Mouse (Mus musculus): ENCODE measurements at regions not wholly inside any gene's neighbourhood (a gene's known extent, or its start where the extent isn't known, plus 50 kb on each side); places are given as distances from the start of the nearest gene placed in this dataset.
"Not testable (repeated sequence)": the region's sequence is repeated elsewhere in the genome, so short reads cannot be mapped to it uniquely, and the experiment has no call there.

DNA sequence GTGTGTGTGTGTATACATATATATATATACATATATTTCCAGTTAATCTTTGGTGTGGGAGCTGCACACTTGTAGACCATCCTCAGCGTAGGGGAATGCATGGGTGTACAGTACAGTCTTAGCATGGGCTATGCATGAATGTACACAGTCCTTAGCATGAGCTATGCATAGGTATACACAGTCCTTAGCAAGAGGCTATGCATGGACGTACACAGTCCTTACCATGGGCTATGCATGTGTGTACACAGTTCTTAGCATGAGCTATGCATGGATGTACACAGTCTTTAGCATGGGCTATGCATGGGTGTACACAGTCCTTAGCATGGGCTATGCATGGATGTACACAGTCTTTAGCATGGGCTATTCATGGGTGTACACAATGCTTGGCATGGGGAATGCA, 70.5 kb downstream of the Rchy1 start:
- no peak for DNase-seq

DNA sequence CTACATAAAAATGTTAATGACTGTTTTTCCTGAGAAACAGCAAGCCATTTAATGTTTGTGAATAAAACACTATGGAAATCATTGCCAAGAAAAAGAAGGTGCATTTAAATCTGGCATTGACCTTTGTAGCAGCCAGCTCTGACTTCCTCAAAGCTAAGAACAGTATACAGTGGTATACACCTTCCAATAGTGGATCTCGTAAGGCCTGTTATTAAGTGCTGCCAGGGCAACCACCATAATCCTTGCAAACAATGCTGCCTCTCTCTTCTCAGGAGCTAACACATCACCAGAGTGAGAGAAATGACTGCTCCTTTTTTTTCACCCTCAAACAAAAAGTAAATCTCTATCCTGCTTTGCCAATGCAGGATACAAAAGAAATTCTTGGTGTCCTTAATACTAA, 81.1 kb downstream of the Rchy1 start:
- no peak for DNase-seq

- DNase-seq, result no peak
Observed at GRCm38 (mm10) chr5:91880231-91880630, 82.6 kb downstream of the Rchy1 start.

DNA sequence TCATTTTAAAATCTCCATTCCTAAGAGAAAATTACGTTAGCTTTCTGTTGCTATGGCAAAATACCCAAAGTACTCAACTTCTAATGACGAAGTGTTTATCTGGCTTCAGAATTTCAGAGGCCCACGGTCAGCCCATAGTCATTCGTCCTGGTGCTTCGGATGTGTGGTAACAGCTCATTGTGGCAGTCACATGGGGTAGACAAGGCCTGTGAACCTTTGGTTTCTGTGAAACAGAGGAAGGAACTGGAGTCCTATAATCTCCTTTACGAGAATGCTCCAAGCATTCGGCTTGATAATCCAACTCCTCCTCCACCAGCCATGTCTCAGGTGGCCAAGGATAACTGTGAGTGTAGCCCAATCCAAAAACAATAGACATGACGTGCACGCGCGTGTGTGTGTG, 84.2 kb downstream of the Rchy1 start:
- no peak for DNase-seq

DNA sequence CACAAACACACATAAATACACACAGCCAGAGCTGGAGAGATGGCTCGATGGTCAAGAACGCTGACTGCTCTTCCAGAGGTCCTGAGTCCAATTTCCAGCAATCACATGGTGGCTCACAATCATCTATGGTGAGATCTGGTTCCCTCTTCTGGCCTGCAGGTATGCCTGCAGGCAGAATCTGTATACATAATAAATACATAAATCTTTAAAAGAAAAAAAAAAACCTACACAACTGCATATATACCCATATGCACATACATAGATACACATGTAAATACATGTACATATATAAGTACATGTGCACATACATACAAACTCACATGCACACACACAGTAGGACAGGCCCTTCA, 86.2 kb downstream of the Rchy1 start:
- no peak for DNase-seq

DNA sequence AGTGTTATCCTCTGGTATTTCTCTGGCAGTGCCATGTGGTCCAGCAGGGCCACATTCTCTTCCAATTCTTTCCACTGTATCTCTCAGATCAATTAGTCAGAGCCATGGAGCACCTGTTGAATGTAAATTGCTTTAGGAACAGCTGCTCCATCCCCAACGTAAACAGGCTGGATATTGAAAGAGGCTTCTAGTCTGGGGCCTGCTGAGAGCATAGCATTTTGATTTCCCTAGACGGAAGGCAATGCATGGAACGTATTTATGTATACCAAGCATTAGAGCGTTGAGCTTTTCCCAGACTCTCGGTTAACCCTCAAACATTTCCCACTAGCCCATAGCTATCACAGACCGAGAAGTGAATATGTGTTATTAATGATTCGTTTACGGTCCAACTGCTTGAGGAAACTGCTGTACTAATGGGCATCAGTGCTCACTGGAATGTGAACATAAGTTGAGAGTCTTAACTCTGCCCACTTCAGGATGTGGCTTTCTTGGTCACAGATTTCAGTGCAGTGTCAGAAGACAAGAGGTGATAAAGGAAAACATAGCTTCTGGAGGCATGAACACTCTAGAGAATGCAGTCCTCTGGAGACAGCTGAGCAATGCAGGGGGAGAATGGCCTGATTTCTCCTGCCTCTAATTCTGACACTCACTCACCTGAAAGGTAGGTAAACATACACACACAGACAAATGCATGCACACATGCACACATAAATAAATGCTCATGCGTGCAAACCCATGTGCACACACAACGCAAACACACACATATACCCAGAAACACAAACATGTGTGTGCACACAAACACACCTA, 86.8 kb downstream of the Rchy1 start:
- no peak for DNase-seq

DNA sequence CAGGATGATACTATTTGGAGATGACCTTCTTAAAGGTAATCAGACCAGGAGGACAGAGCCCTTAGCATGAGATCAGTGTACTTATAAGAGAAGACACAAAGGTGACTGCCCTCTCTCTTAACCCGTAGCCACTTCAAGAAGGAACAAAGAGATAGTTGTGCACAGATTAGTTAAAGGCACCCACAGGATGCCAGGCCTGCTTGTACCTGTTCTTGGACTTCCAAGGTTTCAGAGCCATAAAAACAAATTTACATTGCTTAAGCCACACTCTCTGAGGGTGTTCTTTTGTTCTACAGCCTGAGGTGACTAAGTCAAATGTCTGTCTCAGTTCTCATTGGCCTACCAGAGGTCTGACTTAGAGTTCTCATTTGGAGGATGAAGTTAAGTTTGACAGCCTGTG, 90.1 kb downstream of the Rchy1 start:
- no peak for DNase-seq

GRCm38 (mm10) chr5:91869791-91870190, 93.1 kb downstream of the Rchy1 start:
- no peak for DNase-seq

DNA sequence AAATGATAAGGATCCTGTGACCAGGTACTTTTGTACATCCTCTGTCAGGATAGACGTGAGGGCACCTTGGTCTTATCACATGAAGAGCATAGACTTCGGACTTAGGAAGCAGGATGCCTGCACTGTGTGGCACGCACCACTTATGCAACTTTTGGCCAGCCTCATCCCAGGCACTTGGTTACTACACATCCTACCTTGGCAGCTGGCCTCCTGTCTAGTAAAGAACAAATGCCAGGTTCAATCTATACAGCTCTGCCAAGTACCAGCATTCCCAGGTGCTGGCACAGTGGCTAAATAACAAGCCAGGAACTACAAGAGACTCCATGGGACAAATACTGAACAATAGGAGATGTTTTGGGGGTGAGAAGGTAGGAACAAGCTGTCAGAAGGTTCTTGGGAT, 96.7 kb downstream of the Rchy1 start:
- DNase-seq, result no peak

- DNase-seq, result no peak
Observed at GRCm38 (mm10) chr5:91865365-91865764, 97.5 kb downstream of the Rchy1 start.

DNA sequence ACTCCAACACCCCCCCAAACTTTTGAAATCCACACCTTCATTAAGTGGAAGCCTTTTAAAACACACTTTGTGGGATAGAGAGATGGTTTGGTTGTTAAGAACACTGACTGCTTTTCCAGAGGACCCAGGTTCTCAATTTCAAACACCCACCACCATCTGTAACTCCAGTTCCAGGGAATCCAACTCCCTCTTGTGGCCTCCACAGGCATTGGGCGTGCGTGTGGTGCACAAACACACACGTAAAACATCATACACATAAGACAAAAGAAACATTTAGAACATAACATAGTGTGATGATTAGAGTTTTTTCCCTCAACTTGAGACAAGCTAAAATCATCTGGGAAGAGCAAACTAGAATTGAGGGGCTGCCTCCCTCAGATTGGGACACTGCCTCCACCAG, 100.0 kb downstream of the Rchy1 start:
- DNase-seq, result no peak

GRCm38 (mm10) chr5:91862243-91862642, 100.6 kb downstream of the Rchy1 start:
- DNase-seq, result no peak

- no peak for DNase-seq
Observed at GRCm38 (mm10) chr5:91861440-91862187, 101.3 kb downstream of the Rchy1 start.

GRCm38 (mm10) chr5:91860489-91860888, 102.4 kb downstream of the Rchy1 start:
- no peak for DNase-seq

DNA sequence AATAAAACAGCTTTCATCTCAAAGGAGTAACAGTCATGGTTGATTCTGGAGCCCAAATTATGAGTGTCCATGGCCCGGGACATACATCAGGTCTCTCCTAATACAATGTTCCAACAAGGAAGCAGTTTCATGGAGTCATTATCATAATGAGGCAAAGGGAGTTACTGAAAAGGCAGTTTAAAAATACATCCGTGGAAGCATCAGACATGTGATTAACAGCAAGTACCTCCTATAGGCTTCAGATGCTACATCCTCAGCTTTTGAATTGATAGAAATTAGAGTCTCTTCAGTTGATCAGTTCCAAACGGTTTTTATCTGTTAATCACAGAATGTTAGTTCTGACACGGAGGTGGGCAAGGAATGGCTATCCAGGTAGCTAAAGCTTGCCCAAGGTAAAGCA, 110.5 kb downstream of the Rchy1 start:
- DNase-seq, result no peak

GRCm38 (mm10) chr5:91850862-91851569, 111.9 kb downstream of the Rchy1 start:
- not testable (repeated sequence) for DNase-seq

DNA sequence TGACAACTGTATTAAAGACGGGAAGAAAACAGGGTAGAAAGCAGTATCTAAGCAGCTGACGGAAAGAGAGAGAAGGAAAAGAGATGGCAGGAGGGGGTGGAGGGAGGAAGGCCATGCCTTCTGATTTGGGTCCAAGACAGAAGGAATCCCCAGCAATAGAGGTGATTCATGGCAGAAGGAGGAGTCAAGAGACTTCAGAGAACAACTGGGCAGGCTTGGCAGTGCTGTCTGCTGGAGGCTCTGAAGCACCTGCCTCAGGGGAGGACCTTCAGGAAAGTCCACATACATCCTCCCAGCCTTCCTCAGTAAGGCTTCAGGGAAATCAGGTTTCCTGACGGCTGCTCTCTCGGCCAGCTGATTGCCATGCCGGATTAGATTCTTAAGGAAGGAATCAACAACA, 112.4 kb downstream of the Rchy1 start:
- no peak for DNase-seq

DNA sequence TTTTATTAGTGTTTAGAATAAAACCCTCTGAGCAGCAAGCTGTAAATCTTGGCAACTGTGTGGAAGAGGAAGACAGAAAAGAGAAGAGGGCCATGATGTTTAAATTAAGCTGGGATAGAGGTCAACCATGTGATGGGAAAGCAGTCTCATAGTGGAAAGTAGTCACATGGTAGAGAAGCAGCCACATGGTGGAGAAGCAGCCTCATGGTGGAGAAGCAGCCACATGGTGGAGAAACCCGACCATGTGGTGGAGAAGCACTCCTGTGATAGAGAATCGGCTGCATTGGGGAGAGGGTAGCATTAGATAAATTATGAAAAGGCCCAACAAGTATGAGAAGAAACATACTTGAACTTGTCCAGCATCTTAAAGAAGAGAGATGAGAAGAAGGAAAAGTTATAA, 113.3 kb downstream of the Rchy1 start:
- no peak for DNase-seq

DNA sequence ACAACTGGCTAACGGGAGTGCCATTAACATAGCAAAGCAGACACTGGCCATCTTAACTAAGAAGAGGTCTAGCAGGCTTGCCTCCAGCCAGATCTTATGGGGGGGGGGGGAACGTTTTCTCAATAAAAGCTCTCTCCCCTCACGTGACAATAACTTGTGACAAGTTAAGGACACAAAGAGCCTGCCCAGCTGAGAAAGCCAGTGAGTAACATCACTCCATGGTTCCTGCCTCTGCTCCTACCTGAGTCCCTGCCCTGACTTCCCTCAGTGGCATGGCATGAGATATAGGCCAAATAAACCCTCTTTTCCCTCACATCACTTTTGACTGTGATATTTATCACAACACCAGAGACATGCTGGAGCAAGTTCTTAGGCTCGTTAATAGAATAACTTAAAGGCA, 113.8 kb downstream of the Rchy1 start:
- no peak for DNase-seq

DNA sequence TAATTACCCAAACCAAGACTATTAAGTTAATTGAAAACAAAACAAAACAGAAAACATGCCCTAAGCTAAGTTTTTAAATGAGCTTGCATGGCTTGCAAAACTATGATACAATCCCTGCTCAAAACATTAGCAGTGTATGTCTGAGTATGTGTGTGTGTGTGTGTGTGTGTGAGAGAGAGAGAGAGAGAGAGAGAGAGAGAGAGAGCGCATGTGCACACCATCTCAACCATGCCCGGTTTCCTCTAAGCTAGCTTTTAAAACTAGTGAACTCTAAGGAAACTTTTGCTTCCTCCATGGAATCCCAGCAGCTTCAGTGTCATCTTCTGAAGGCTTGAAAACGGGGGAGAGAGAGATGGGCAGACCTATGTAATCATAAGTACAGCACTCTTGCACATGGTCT, 114.3 kb downstream of the Rchy1 start:
- no peak for DNase-seq

DNA sequence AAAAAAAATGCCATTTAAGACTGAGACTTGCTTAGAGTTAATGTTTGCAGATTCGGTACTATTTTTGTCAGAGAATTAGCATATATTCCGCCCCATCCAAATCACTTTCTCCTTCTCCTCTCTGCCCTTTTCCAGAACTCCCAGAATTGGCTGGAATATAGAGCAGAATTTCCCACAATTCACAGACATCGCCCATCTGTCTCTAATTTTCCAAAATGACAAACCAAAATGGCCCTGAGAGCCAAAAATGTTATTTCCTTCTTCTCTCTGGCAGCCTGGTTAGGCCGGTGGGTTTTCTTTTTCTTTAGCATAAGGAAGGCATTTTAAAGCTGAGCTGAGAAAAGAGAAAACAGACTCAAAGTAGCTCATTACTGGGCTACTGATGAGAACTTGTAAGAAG, 119.8 kb downstream of the Rchy1 start:
- DNase-seq, result no peak

DNA sequence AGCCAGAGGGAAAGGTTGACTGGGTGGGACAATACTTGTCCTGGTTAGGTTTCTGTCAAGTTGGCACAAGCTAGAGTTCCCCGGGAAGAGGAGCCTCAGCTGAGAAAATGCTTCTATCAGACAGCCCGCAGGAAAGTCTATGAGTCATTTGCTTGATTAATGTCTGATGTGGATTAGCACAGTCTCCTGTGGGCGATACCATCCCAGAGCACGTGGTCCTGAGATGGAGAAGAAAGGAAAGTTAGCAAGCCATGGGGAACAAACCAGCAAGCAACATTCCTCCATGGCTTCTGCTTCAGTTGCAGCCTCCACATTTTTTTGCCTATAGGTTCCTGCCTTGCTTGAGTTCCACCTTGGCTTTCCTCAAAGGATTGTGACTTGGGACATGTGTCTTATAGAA, 121.8 kb downstream of the Rchy1 start:
- no peak for DNase-seq

DNA sequence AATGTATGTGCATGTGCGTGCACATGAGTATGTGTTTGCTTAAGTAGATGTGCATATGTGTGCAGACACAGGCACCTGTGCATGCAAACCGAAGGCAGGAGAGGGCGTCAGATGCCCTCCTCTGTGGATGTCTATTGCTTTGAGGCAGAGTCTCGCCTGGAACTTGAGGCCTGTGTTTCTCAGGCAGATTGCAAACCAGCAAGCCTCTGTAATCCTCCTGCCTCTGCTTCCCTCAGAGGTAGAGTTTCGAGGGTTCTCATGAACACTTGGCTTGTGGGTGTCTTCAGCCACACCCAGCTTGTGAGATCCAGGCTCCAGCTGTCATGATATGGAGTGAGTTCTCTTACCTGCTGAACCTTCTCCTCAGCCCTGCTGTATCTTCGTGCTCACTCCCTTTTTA, 134.4 kb downstream of the Rchy1 start:
- DNase-seq, result no peak

DNA sequence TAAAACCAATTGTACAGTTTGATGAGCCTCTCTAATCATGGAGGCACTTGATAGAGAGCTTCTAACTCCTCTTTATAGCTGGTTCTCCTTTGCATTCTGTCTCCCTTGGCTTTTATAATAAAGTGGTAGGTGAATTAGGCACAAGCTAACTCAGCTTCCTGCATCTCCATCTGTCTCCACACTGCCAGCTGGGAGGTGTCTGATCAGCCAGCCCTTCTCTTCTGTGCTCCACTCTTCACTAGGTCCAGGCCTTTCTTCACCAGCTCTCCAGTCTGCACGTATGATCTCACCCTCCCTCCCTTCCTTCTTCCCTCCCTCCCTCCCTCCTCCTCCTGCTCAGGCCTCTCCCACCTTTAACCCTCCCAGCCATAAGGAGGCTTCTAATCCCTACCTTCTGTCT, 136.2 kb downstream of the Rchy1 start:
- no peak for DNase-seq
